Mouse (Mus musculus): ENCODE measurements at regions not wholly inside any gene's neighbourhood (a gene's known extent, or its start where the extent isn't known, plus 50 kb on each side); places are given as distances from the start of the nearest gene placed in this dataset.

- TF ChIP-seq RCOR1 (conservative IDR thresholded peaks at IDR 0.05; ENCODE audit: low read depth, low read length) (no peak), NELFE (IDR thresholded peaks at IDR 0.05; ENCODE audit: low read depth, low read length) (no peak), MAX (IDR thresholded peaks at IDR 0.05; ENCODE audit: low read length) (no peak), JUND (conservative IDR thresholded peaks at IDR 0.05; ENCODE audit: low read depth, low read length) (no peak; the same call in 1 of the 2 replicates), POLR2A (IDR thresholded peaks at IDR 0.05; ENCODE audit: low read depth, low read length) (no peak), CTCF (conservative IDR thresholded peaks at IDR 0.05 in 1 of 2, IDR thresholded peaks at IDR 0.05 in 1 of 2; ENCODE audit: low read depth in 2 of 2, low read length in 2 of 2) (no peak), SIN3A (IDR thresholded peaks at IDR 0.05; ENCODE audit: low read length) (no peak), MAZ (IDR thresholded peaks at IDR 0.05; ENCODE audit: low read depth, low read length) (no peak), USF2 (conservative IDR thresholded peaks at IDR 0.05; ENCODE audit: low read depth, low read length) (no peak), IRF4 (IDR thresholded peaks at IDR 0.05; ENCODE audit: low read depth, low read length) (no peak), BHLHE40 (IDR thresholded peaks at IDR 0.05; ENCODE audit: low read depth, low read length) (no peak), EP300 (IDR thresholded peaks at IDR 0.05; ENCODE audit: low read length) (no peak)
Observed at GRCm38 (mm10) chr1:137928522-137928921, 247.0 kb downstream of the Ptprc start.
